Mouse (Mus musculus) limb, embryonic 12.5 days (tissue): ENCODE measurements around the gene Metap1. TPM values are rescaled to one million over a fixed set of nuclear protein-coding genes. Genes with fewer than 3 reads are reported as not detected.
A peak's percentile ranks its signal among the peaks of the same experiment; 100 is the strongest.

Source experiments
- ATAC-seq: fragments of 200-750 bp; cut with Nextera tagmentation; 2 replicates; pipeline ENCODE4 v1.8.0; 2017; ENCODE audit warnings: low read depth, moderate TSS enrichment; ENCODE audit not compliant: insufficient number of reproducible peaks, insufficient read depth, low FRiP score, low TSS enrichment
- H3K27ac ChIP-seq: fragments of 300-500 bp; sonication (generic); 2 replicates; pipeline ENCODE4 v1.5.1; 2016; ENCODE audit warnings: mild to moderate bottlenecking, moderate library complexity
- H3K27me3 ChIP-seq: fragments of 300-500 bp; sonication (generic); 2 replicates; pipeline ENCODE4 v1.6.1; 2016; ENCODE audit warnings: mild to moderate bottlenecking, moderate library complexity
- H3K36me3 ChIP-seq: fragments of 300-500 bp; sonication (generic); 2 replicates; pipeline ENCODE4 v1.6.1; 2016; ENCODE audit warnings: mild to moderate bottlenecking, moderate library complexity
- H3K4me1 ChIP-seq: fragments of 300-500 bp; sonication (generic); replicated peaks from 2 replicates; pipeline ENCODE4 v1.6.1; 2016
- H3K4me2 ChIP-seq: fragments of 300-500 bp; sonication (generic); 2 replicates; pipeline ENCODE4 v1.6.1; 2016; ENCODE audit warnings: mild to moderate bottlenecking, moderate library complexity
- H3K4me3 ChIP-seq: fragments of 300-500 bp; sonication (generic); replicated peaks from 2 replicates; pipeline ENCODE4 v1.5.1; 2016; ENCODE audit warnings: mild to moderate bottlenecking
- H3K9ac ChIP-seq: fragments of 300-500 bp; sonication (generic); replicated peaks from 2 replicates; pipeline ENCODE4 v1.6.1; 2016; ENCODE audit warnings: mild to moderate bottlenecking, moderate library complexity
- H3K9me3 ChIP-seq: fragments of 300-500 bp; sonication (generic); 2 replicates; pipeline ENCODE4 v1.6.1; 2016; ENCODE audit warnings: mild to moderate bottlenecking, moderate library complexity
- WGBS: fragments of 180-500 bp; shearing (Covaris S2); methylation state at CpG from one replicate; pipeline ENCODE4 v1.1.7; 2016; 5-methylcytosine and 5-hydroxymethylcytosine counted together
- polyA plus RNA-seq: library from polyadenylated mRNA; unstranded; fragments of >200 nt; fragmentation: Nextera tagmentation; extraction: Ambion mirVana; gene quantifications from 2 replicates; pipeline ENCODE4 v1.2.1, GENCODE M21; 2016

The Metap1 gene
- polyA plus RNA-seq, 1 experiment from 2014 or later, result 44.2 TPM

- Histone ChIP-seq H3K36me3 (no peaks in the 10 kb centered on the region), H3K27me3 (no peaks in the 10 kb centered on the region), H3K27ac (no peak overlapping the region), H3K9ac (no peak overlapping the region), H3K4me2 (no peak overlapping the region), H3K9me3 (0 out of 2 replicates have a peak, but pooled peaks cover 3% of the 10 kb centered on the region), H3K4me3 (no peak overlapping the region), H3K4me1 (no peaks in the 10 kb centered on the region)
- 65% methylated on average over 15 of the region's 15 CpGs for WGBS
- ATAC-seq, result no peak
Measured at GRCm38 (mm10) chr3:138499854-138500740, 10.8 kb upstream of the Metap1 start.

DNA sequence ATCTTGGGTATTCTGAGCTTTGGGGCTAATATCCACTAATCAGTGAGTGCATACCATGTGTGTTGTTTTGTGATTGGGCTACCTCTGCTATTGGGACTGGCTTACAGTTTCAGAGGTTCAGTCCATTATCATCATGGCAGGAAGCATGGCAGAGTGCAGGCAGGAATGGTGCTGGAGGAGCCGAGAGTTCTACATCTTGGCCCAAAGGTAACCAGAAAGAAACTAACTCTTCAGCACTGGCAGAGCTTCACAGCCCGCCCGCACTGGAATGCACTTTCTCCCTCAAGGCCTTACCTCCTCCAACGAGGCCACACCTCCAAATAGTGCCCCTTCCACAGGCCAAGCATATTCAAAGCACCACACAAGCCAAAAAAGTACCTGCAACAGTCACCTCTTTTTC, 9.4 kb upstream of the Metap1 start:
- H3K36me3 ChIP-seq, result no peaks in the 10 kb centered on the region
- no peak for ATAC-seq
- H3K9me3 ChIP-seq, result 0 out of 2 replicates have a peak, but pooled peaks cover 3% of the 10 kb centered on the region
- H3K4me2 ChIP-seq, result no peak overlapping the region
- no peak overlapping the region for H3K4me3 ChIP-seq
- H3K27me3 ChIP-seq, result no peaks in the 10 kb centered on the region
- H3K27ac ChIP-seq, result no peak overlapping the region
- 73% methylated on average over 4 of the region's 4 CpGs for WGBS
- no peak overlapping the region for H3K9ac ChIP-seq
- no peaks in the 10 kb centered on the region for H3K4me1 ChIP-seq

DNA sequence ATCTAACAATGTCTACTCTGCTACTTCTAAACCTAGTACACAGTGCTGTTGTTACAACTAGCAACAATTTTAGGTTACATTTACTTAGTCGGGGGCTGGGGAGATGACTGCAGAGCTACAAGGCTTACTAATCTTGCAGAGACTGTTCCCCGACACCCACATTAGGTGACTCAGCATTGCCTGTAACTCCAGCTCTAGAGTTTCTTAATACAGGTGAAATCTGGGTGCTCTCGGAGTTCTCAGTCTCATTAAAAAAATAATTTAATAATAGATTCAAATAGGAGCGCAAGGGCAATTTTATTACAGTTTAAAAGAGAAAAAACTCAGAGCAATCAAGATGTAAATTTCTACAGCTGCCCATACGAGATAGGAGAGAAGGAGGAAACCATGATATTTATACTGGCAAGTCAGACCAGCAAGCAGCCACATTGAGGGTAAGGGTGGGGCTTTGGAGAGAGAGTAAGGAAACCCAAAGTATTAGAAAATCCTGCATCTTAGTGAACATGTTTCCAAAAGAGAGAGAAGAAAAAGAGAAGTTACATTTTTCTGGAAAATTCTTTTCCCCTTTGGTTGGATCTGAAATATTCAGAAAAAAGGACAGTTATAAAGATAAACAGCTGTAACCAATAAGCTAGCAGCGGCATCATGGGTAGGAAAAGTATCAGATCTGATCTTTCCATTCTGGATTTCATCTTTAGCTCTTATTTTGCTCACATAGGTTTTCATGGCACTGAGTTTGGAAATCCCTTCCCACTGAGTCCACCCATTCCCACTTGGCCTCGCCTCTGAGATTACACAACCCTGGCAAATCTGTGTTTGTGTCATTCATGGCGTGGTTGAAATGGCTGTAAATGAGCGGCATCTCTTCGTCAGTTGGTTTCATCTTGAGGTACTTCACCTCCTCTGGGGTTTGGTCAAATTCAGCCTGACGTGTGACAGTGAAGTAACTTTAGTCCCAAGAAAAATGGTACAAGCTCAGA, 6.1 kb upstream of the Metap1 start:
- no peak overlapping the region for H3K4me2 ChIP-seq
- H3K9ac ChIP-seq, result no peak overlapping the region
- H3K36me3 ChIP-seq, result no peaks in the 10 kb centered on the region
- H3K4me3 ChIP-seq, result no peak overlapping the region
- H3K9me3 ChIP-seq, result 0 out of 2 replicates have a peak, but pooled peaks cover 3% of the 10 kb centered on the region
- no peaks in the 10 kb centered on the region for H3K27me3 ChIP-seq
- no peaks in the 10 kb centered on the region for H3K4me1 ChIP-seq
- no peak overlapping the region for H3K27ac ChIP-seq
- no peak for ATAC-seq
- WGBS, result 83% methylated on average over 11 of the region's 11 CpGs

DNA sequence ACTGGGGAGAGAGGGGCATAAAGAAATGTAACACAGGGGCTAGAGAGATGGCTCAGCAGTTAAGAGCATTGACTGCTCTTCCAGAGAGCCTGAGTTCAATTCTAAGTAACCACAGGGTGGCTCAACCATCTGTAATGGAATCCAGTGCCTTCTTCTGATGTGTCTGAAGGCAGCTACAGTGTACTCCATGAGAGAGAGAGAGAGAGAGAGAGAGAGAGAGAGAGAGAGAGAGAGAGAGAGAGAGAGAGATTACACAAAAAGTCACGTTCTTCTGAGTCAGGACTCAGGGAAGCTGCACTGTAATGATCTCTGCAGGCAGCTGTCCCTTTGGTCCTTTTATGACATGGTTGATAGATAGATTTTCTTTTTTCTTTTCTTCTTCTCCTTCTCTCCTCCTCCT, 5.2 kb upstream of the Metap1 start:
- Histone ChIP-seq H3K9ac (no peak overlapping the region), H3K4me3 (no peak overlapping the region), H3K36me3 (no peaks in the 10 kb centered on the region), H3K27me3 (no peaks in the 10 kb centered on the region), H3K4me1 (no peaks in the 10 kb centered on the region), H3K9me3 (0 out of 2 replicates have a peak, but pooled peaks cover 3% of the 10 kb centered on the region), H3K4me2 (no peak overlapping the region), H3K27ac (no peak overlapping the region)
- 46% methylated on average over 1 of the region's 1 CpGs for WGBS
- no peak for ATAC-seq

DNA sequence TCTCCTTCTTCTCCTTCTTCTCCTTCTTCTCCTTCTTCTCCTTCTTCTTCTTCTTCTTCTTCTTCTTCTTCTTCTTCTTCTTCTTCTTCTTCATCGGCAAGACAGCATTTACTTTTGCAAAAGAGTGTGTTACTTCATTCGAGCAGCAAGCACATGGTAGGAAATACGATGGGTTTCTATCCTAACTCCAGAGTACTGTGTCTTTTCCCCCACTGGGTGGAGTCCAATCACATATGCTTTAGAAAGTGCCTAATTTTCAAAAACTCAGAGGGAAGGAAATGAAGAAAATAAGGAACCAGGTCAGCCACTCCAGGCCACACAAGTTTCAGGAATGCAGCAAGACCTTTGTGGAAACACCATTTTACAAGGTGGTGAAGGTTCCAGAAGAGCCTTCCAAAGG, 4.4 kb upstream of the Metap1 start:
- no peak overlapping the region for H3K9ac ChIP-seq
- no peak for ATAC-seq
- H3K27me3 ChIP-seq, result no peaks in the 10 kb centered on the region
- no peaks in the 10 kb centered on the region for H3K36me3 ChIP-seq
- 0 out of 2 replicates have a peak, but pooled peaks cover 3% of the 10 kb centered on the region for H3K9me3 ChIP-seq
- H3K27ac ChIP-seq, result no peak overlapping the region
- no peaks in the 10 kb centered on the region for H3K4me1 ChIP-seq
- 85% methylated on average over 3 of the region's 3 CpGs for WGBS
- no peak overlapping the region for H3K4me2 ChIP-seq
- no peak overlapping the region for H3K4me3 ChIP-seq

DNA sequence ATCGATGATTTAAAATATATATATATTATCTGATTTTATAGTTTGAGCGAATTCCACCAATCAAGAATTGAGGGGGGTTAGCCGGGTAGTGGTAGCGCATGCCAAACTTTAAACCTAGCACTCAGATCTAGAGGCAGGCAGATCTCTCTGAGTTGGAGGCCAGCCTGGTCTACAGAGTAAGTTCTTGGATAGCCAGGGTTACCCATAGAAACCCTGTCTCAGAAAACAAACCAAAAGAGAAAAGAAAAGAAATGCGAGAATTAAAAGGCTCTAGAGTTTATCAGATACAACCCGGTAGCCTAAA, 671 bp upstream of the Metap1 start:
- Histone ChIP-seq H3K9ac (peak overlapping the region; percentile 93; the same call in 1 of the 2 replicates), H3K9me3 (peaks cover 3% of the 10 kb centered on the region; the same call in 1 of the 2 replicates), H3K27ac (no peak overlapping the region)

DNA sequence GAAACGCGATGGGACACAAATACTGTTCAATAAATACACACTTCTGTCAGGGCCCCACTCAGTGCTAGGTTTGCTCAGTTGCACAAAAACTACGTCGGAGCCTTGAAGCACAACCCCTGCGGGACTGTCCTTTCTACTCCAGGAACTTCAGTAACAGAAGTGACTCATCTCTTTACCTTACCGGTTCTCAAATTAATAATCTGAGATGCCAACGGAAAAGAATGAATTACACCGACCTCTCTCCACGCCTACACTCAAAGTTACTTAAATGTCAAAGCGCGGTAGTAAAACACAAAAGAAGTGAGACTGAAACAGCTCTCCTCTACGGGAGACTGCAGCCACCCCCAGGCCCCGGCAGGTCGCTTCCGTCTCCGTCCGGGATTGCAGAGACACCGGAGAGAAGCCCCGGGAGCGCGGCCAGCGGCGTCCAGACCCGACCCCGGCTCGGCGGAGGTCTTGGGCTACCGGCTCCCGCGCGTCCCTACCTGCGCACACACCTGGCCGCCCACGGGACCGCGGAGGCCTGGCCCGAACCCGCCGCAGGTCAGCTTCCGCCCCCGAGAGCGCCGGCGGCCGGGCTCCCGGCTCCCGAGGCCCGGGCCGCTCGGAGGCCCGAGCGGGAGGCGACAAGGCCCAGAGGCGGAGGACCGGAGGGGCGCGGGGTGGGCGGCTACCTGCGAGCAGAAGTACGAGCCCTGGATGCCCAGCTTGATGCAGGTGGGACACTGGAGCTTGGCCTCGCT, 560 bp downstream of the Metap1 start:
- peak; percentile 1; the same call in 1 of the 2 replicates for ATAC-seq

More for the DNA sequence above, 671 bp upstream of the Metap1 start:
- 29% methylated on average over 6 of the region's 6 CpGs for WGBS
- Histone ChIP-seq H3K36me3 (peaks cover 13% of the 10 kb centered on the region), H3K4me1 (peaks cover 9% of the 10 kb centered on the region), H3K4me2 (peak overlapping the region; percentile 82), H3K4me3 (peak overlapping the region; percentile 90), H3K27me3 (no peaks in the 10 kb centered on the region)
- ATAC-seq, result no peak

GRCm38 (mm10) chr3:138483240-138483639, 6.1 kb downstream of the Metap1 start:
- H3K4me1 ChIP-seq, result peaks cover 8% of the 10 kb centered on the region
- ATAC-seq, result no peak
- peaks cover 62% of the 10 kb centered on the region for H3K36me3 ChIP-seq
- H3K27ac ChIP-seq, result no peak overlapping the region
- H3K4me2 ChIP-seq, result no peak overlapping the region
- peaks cover 9% of the 10 kb centered on the region; the same call in 1 of the 2 replicates for H3K9me3 ChIP-seq
- no peak overlapping the region for H3K4me3 ChIP-seq
- no peaks in the 10 kb centered on the region for H3K27me3 ChIP-seq
- 92% methylated on average over 2 of the region's 2 CpGs for WGBS
- no peak overlapping the region for H3K9ac ChIP-seq

More for the DNA sequence above, 560 bp downstream of the Metap1 start:
- Histone ChIP-seq H3K36me3 (peaks cover 19% of the 10 kb centered on the region), H3K27ac (peak overlapping the region; percentile 81), H3K4me1 (peaks cover 9% of the 10 kb centered on the region), H3K4me3 (peak overlapping the region; percentile 90), H3K9ac (peak overlapping the region; percentile 93), H3K4me2 (peak overlapping the region; percentile 82), H3K9me3 (peaks cover 9% of the 10 kb centered on the region; the same call in 1 of the 2 replicates), H3K27me3 (no peaks in the 10 kb centered on the region)
- WGBS, result under 1% methylated on average over 57 of the region's 61 CpGs

DNA sequence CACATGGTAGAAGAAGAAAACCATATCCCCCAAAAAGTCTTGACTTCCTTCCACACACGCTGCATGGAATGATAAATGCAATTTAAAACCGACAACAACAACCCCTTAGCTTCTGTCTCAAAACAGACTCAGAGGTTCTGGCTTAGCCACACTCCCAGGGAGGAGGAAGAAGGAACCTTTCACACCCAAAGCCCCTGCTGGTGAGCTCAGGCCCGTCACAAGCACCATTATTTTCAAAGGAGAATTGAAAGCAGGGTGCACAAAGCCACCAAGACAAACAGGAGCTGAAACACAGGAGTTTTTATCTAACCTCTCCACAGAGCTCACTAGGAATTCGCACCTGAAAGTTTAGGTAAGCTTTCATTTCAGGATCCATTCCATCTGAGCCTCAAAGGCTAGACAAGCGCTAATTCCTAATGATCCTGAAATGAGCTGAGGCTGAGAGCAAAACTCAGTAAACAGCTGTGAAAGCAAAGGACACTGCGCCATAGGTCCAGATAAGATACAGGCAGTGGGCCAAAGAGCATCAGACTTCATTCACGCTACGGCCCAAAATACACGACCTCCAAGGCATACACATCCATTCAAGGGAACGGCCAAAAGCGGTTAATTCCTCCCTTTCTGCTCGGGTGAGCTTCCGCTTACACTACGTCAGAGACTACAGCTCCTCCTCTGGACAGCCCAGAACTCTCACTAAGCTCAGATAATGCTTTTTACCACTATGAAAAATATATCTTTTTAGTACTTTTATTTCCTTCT, 7.6 kb downstream of the Metap1 start:
- H3K9me3 ChIP-seq, result peaks cover 9% of the 10 kb centered on the region; the same call in 1 of the 2 replicates
- ATAC-seq, result no peak
- no peak overlapping the region for H3K27ac ChIP-seq
- peaks cover 66% of the 10 kb centered on the region for H3K36me3 ChIP-seq
- H3K27me3 ChIP-seq, result no peaks in the 10 kb centered on the region
- no peak overlapping the region for H3K9ac ChIP-seq
- H3K4me2 ChIP-seq, result no peak overlapping the region
- H3K4me3 ChIP-seq, result no peak overlapping the region
- WGBS, result 86% methylated on average over 14 of the region's 14 CpGs
- no peaks in the 10 kb centered on the region for H3K4me1 ChIP-seq

DNA sequence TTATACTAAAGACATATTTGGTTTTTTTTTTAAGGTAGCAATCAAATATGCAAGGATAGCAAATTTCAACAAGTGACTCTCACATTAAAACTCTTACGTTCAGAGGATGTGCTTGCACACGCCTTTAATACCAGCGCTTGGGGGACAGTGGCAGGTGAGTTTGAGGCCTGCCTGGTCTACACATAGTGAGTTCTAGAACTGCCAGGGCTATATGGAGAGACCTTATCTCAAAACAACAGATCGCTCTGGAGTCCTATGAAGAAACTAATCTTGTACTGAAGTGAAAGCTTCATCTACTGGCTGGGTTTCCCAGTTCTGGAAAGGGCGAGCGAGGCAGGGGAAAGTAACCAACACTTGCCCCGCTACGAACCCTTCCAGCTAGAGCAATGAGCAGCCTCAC, 9.8 kb downstream of the Metap1 start:
- Histone ChIP-seq H3K4me2 (no peak overlapping the region), H3K9ac (no peak overlapping the region), H3K36me3 (peaks cover 48% of the 10 kb centered on the region), H3K4me3 (no peak overlapping the region), H3K27me3 (no peaks in the 10 kb centered on the region), H3K4me1 (no peaks in the 10 kb centered on the region), H3K9me3 (peaks cover under 1% of the 10 kb centered on the region; the same call in 1 of the 2 replicates), H3K27ac (no peak overlapping the region)
- ATAC-seq, result no peak
- WGBS, result 94% methylated on average over 8 of the region's 8 CpGs
